Mouse (Mus musculus): ENCODE results near the gene Col6a5. TPM values are rescaled to one million over a fixed set of nuclear protein-coding genes. Genes with fewer than 3 reads are reported as not detected.

Gene Col6a5
- polyA plus RNA-seq, 1 experiment from 2014 or later = 0.18 TPM

DNA sequence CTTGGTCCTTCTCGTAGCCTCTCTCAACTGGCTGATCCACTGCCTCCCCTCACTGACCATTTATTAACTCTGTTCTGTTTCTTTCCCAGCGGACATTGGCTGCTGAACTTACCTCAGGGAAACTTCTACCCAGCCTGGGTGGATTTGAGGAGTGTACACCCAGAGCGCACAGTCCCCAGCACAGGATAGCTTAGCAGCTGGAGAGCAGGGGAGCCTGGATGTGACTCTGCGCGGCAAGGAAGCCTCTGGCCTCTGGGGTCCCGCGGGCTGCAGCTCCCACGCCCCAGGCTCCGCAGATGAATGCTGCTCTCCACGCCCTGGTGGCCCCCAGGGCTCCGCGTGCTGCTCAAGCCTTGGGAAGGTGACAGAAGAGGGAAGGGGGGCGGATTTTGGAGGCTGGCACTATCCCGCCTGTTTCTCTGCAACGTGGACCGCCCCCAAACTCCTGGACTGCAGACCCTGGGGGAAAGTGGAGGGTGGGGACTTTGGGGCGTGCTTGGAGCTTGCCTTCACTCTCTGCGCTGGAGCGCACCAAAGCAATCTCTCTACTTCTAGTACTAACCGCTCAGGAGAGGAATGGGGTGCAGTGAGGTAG lies 132.6 kb downstream of the Col6a5 start, which contains the start of gene Col6a6:
Gene Col6a6 (minus strand): TSS at position 370 of the 595 bp plus-strand sequence.
- H3K9ac ChIP-seq (replicated peaks; ENCODE audit: low read length) = no peak within 1 kb of the TSS
- H3K27ac ChIP-seq (replicated peaks; ENCODE audit: low read depth, low read length) = no peak within 1 kb of the TSS
- no peaks in the 10 kb centered on the region for H3K9me3 ChIP-seq (ENCODE audit: control insufficient read depth, low read length)
- H3K36me3 ChIP-seq (ENCODE audit: control insufficient read depth, insufficient read depth, low read length) = no peaks in the 10 kb centered on the region
- no peaks in the 10 kb centered on the region for H3K4me1 ChIP-seq (ENCODE audit: control insufficient read depth, insufficient read depth, low read length)
- H3K4me3 ChIP-seq (replicated peaks; ENCODE audit: low read depth, low read length) = no peak within 1 kb of the TSS
- no peak for ATAC-seq (ENCODE audit: low FRiP score, low TSS enrichment)
- H3K4me2 ChIP-seq (ENCODE audit: low read length) = peak within 1 kb of the TSS; percentile 24; the same call in 1 of the 2 replicates
- H3K27me3 ChIP-seq (ENCODE audit: control insufficient read depth, insufficient read depth, low read length) = no peaks in the 10 kb centered on the region
- DNase-seq = no peak
- 12% methylated on average over 20 of the region's 20 CpGs for WGBS

DNA sequence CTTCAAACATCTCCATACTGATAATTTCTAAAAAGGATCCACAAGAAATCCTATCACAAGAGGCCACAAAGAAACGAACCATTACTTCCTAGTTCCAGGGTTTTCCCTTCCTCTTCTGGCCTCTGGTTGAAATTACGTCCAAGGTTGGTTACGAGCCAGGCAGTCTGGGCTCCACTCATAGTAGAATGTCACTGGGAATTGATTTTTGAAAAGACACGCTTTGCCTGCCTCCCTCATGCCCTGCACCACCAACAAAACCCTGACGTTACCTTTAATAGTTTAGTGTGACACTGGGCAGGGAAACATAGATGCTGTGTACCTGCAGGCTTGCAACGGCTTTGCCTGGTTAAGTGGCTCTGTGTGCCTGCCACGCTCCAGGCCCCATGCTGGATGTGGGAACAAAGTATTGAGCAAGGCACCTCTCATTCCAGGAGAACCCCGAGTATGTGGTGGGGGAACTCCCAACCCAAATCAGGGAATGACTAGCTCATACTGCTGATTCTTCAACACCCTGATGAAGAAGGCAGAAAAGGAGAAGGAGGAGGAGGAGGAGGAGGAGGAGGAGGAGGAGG lies 133.3 kb downstream of the Col6a5 start:
- WGBS = 77% methylated on average over 8 of the region's 8 CpGs

DNA sequence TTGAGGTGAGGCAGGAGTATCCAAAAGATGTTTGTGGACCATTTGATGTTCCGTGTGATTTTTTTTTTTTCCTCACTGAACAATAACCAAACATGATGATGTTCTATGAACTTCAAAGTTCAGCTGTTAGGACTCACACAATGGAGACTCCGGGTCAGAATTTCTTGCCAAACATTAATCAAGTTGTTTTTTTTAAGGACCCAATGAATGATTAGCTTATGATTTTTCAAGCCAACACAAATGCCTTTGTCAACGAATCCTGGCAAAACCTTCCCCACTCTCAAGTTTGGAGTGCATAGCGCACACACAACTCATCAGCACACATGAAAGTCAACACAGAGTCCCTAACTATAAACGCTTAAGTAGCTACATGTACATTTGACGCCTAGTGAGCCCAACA lies 139.7 kb downstream of the Col6a5 start:
- no peak for DNase-seq
- H3K4me1 ChIP-seq (ENCODE audit: control insufficient read depth, insufficient read depth, low read length) = no peaks in the 10 kb centered on the region
- no peak overlapping the region for H3K27ac ChIP-seq (replicated peaks; ENCODE audit: low read depth, low read length)
- no peaks in the 10 kb centered on the region for H3K27me3 ChIP-seq (ENCODE audit: control insufficient read depth, insufficient read depth, low read length)
- 94% methylated on average over 6 of the region's 6 CpGs for WGBS
- no peaks in the 10 kb centered on the region for H3K36me3 ChIP-seq (ENCODE audit: control insufficient read depth, insufficient read depth, low read length)
- no peaks in the 10 kb centered on the region for H3K9me3 ChIP-seq (ENCODE audit: control insufficient read depth, low read length)
- ATAC-seq (ENCODE audit: low FRiP score, low TSS enrichment) = no peak
- no peak overlapping the region for H3K9ac ChIP-seq (replicated peaks; ENCODE audit: low read length)
- H3K4me2 ChIP-seq (ENCODE audit: low read length) = no peak overlapping the region
- H3K4me3 ChIP-seq (replicated peaks; ENCODE audit: low read depth, low read length) = no peak overlapping the region

More for the DNA sequence above, 133.3 kb downstream of the Col6a5 start:
- H3K9me3 ChIP-seq (ENCODE audit: control insufficient read depth, low read length) = no peaks in the 10 kb centered on the region
- ATAC-seq (ENCODE audit: low FRiP score, low TSS enrichment) = no peak
- H3K4me1 ChIP-seq (ENCODE audit: control insufficient read depth, insufficient read depth, low read length) = no peaks in the 10 kb centered on the region
- H3K4me2 ChIP-seq (ENCODE audit: low read length) = no peak overlapping the region
- H3K9ac ChIP-seq (replicated peaks; ENCODE audit: low read length) = no peak overlapping the region
- no peaks in the 10 kb centered on the region for H3K27me3 ChIP-seq (ENCODE audit: control insufficient read depth, insufficient read depth, low read length)
- no peaks in the 10 kb centered on the region for H3K36me3 ChIP-seq (ENCODE audit: control insufficient read depth, insufficient read depth, low read length)
- no peak overlapping the region for H3K27ac ChIP-seq (replicated peaks; ENCODE audit: low read depth, low read length)
- no peak overlapping the region for H3K4me3 ChIP-seq (replicated peaks; ENCODE audit: low read depth, low read length)
- DNase-seq = no peak

DNA sequence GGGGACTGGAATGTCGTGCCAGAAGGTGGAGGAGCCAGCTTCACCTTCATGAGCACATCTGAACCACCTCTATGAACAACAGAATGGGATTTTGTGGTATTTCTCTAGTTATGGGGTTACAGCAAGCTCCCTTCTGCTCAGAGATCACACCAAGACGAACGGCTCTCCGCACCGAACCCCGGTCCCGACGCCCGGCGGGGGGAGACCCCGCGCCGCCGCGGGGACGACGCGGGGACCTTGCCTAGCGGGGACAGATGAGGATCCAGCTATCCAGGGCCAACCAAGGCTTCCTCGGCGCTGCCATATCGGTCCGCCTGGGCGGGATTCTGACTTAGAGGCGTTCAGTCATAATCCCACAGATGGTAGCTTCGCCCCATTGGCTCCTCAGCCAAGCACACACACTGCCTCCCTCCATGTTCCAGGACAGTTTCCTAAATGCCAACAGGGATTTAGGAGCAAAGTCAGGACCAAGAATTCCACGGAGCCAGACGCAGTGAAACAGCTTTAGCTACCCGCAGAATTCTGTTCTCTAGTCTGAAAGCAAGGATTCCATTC lies 141.2 kb downstream of the Col6a5 start:
- no peak overlapping the region for H3K4me3 ChIP-seq (replicated peaks; ENCODE audit: low read depth, low read length)
- no peaks in the 10 kb centered on the region for H3K27me3 ChIP-seq (ENCODE audit: control insufficient read depth, insufficient read depth, low read length)
- no peak for DNase-seq
- no peak overlapping the region for H3K9ac ChIP-seq (replicated peaks; ENCODE audit: low read length)
- no peak overlapping the region for H3K4me2 ChIP-seq (ENCODE audit: low read length)
- no peaks in the 10 kb centered on the region for H3K9me3 ChIP-seq (ENCODE audit: control insufficient read depth, low read length)
- 79% methylated on average over 29 of the region's 29 CpGs for WGBS
- no peaks in the 10 kb centered on the region for H3K36me3 ChIP-seq (ENCODE audit: control insufficient read depth, insufficient read depth, low read length)
- no peak for ATAC-seq (ENCODE audit: low FRiP score, low TSS enrichment)
- H3K27ac ChIP-seq (replicated peaks; ENCODE audit: low read depth, low read length) = no peak overlapping the region
- H3K4me1 ChIP-seq (ENCODE audit: control insufficient read depth, insufficient read depth, low read length) = no peaks in the 10 kb centered on the region

DNA sequence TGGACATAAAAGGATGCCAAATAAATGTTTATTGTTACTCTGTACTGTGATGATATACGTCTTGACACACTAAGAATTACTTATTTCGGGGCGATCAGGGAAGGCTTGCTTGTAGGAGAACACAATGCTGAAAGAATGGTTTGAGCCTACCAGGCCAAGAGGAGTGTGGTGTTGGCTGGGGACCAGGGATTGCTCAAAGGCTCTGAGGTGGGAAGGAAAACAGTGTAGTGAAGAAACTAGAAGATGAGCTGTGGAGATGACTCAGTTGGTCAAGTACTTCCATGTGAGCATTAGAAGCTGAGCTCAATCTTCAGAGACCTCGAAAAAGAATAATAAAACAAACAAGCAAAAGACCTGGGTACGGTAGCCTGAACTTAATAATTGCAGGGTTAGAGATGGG lies 146.0 kb downstream of the Col6a5 start:
- Histone ChIP-seq H3K36me3 (ENCODE audit: control insufficient read depth, insufficient read depth, low read length) (no peaks in the 10 kb centered on the region), H3K9me3 (ENCODE audit: control insufficient read depth, low read length) (no peaks in the 10 kb centered on the region), H3K4me1 (ENCODE audit: control insufficient read depth, insufficient read depth, low read length) (no peaks in the 10 kb centered on the region), H3K27ac (replicated peaks; ENCODE audit: low read depth, low read length) (no peak overlapping the region), H3K4me2 (ENCODE audit: low read length) (no peak overlapping the region), H3K9ac (replicated peaks; ENCODE audit: low read length) (no peak overlapping the region), H3K4me3 (replicated peaks; ENCODE audit: low read depth, low read length) (no peak overlapping the region), H3K27me3 (ENCODE audit: control insufficient read depth, insufficient read depth, low read length) (no peaks in the 10 kb centered on the region)
- DNase-seq (no peak), ATAC-seq (ENCODE audit: low FRiP score, low TSS enrichment) (no peak)
- WGBS = 89% methylated on average over 5 of the region's 5 CpGs

DNA sequence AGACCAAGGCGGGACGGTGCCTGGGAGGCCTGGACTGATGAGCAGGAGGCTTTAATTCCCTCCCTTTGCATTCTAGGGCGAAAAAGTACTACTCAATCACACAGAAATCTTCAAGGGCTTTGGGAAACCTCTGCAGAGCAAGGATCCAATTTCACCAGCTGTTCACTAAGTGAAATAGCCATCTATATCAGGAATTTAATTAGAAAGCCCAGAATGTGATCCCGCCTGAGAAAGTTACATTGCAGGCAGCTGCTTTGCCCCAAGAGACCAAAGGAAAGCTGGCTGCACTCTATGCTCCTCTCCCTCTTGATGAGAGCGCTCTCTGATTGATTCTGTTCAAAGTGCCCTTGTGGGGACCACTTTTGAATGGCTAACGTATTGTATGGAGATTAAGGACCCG lies 149.0 kb downstream of the Col6a5 start:
- 49% methylated on average over 7 of the region's 7 CpGs for WGBS
- Histone ChIP-seq H3K9me3 (ENCODE audit: control insufficient read depth, low read length) (no peaks in the 10 kb centered on the region), H3K36me3 (ENCODE audit: control insufficient read depth, insufficient read depth, low read length) (no peaks in the 10 kb centered on the region), H3K4me3 (replicated peaks; ENCODE audit: low read depth, low read length) (no peak overlapping the region), H3K27me3 (ENCODE audit: control insufficient read depth, insufficient read depth, low read length) (no peaks in the 10 kb centered on the region), H3K4me1 (ENCODE audit: control insufficient read depth, insufficient read depth, low read length) (no peaks in the 10 kb centered on the region), H3K9ac (replicated peaks; ENCODE audit: low read length) (no peak overlapping the region), H3K27ac (replicated peaks; ENCODE audit: low read depth, low read length) (no peak overlapping the region), H3K4me2 (ENCODE audit: low read length) (no peak overlapping the region)
- ATAC-seq (ENCODE audit: low FRiP score, low TSS enrichment) (no peak), DNase-seq (peak; percentile 21)

DNA sequence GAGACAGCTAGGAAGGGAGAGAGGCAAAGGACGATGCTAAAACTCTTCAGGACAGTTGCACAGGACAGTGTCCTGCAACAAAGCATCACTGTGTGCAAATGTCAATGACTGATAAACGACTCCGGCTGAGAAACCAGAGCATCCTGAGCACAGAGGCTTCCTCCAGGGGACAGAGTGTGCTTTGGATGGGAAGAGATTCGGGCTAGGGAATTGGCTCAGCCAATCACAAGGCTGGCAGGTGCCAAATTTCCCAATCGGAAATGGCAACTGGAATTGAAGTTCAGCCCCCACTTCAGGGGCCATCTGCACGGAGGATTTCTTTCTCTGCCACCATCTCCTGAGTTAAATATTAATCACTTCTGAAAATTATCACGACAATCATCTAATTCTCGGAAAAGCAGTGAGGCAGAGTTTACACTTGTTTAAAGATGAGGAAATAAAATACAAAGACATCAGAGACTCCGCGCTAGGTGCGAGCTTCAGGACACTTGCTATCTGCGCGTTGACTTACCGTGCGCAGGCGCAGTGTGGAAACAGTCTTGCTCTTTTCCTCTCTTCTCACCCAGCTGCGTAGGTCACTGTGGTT lies 151.4 kb downstream of the Col6a5 start:
- Histone ChIP-seq H3K9me3 (ENCODE audit: control insufficient read depth, low read length) (no peaks in the 10 kb centered on the region), H3K4me2 (ENCODE audit: low read length) (no peak overlapping the region), H3K27ac (replicated peaks; ENCODE audit: low read depth, low read length) (no peak overlapping the region), H3K27me3 (ENCODE audit: control insufficient read depth, insufficient read depth, low read length) (no peaks in the 10 kb centered on the region), H3K4me1 (ENCODE audit: control insufficient read depth, insufficient read depth, low read length) (no peaks in the 10 kb centered on the region), H3K4me3 (replicated peaks; ENCODE audit: low read depth, low read length) (no peak overlapping the region), H3K9ac (replicated peaks; ENCODE audit: low read length) (no peak overlapping the region), H3K36me3 (ENCODE audit: control insufficient read depth, insufficient read depth, low read length) (no peaks in the 10 kb centered on the region)
- WGBS = 85% methylated on average over 17 of the region's 17 CpGs
- DNase-seq (no peak), ATAC-seq (ENCODE audit: low FRiP score, low TSS enrichment) (no peak)

All from midbrain, embryonic 14.5 days (tissue).